Mouse (Mus musculus) macrophage (primary cell): ENCODE data around the gene Hoxa4. TPM values are rescaled to one million over a fixed set of nuclear protein-coding genes. Genes with fewer than 3 reads are reported as not detected.

Experiments used
- H3K27ac ChIP-seq: fragments of 350-480 bp; formaldehyde crosslinking; 2 replicates; pipeline ENCODE4 v1.9.0; 2021
- H3K36me3 ChIP-seq: fragments of 350-480 bp; formaldehyde crosslinking; 2 replicates; pipeline ENCODE4 v1.9.0; 2021; ENCODE audit errors: inconsistent target
- H3K4me3 ChIP-seq: fragments of 350-480 bp; formaldehyde crosslinking; 2 replicates; pipeline ENCODE4 v1.9.0; 2021; ENCODE audit errors: inconsistent target
- H3K79me2 ChIP-seq: fragments of 350-480 bp; formaldehyde crosslinking; 2 replicates; pipeline ENCODE4 v1.9.0; 2021; ENCODE audit errors: inconsistent target
- WGBS: methylation state at CpG from one replicate; pipeline ENCODE4 v1.1.7; 2026; ENCODE audit warnings: inconsistent platforms; ENCODE audit not compliant: missing documents; 5-methylcytosine and 5-hydroxymethylcytosine counted together
- polyA plus RNA-seq: library from polyadenylated mRNA; stranded (reverse); fragments of 250-400 nt; gene quantifications from 3 replicates; pipeline ENCODE4 v1.2.4, GENCODE M21; 2018; ENCODE audit warnings: inconsistent platforms

The Hoxa4 gene
- polyA plus RNA-seq, 1 experiment from 2014 or later: 0.34 TPM

DNA sequence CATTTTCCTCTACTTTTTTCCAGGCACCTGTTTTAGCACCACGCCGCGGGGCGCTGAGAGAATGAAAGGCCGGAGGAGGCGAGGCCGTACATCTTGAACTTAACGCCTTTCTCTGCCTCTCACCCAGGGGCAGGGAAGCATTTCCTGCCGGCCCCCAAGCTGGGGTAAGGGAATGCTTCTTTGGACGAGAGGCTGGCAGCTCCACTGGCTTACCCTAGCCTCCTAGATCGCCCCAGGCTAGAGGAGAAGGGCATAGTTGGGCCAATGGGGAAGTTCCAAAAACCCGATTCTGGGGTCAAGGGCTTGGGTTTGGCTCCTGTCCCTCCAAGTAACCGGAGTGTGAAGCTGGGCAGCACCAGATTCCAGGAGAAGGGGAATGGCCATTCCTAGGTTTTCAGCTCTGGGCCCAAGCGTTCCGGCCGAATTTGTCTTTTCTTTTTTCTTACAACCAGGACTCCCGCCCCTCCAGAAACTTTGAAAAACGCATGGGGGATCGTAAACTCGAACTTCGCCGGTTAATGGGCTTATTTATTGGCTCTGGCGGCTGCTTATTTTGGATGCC, 41.5 kb upstream of the Hoxa4 start:
- Histone ChIP-seq H3K4me3 (no peak overlapping the region), H3K27ac (no peak overlapping the region), H3K36me3 (no peaks in the 10 kb centered on the region), H3K79me2 (no peaks in the 10 kb centered on the region)
- WGBS: 10% methylated on average over 23 of the region's 23 CpGs

DNA sequence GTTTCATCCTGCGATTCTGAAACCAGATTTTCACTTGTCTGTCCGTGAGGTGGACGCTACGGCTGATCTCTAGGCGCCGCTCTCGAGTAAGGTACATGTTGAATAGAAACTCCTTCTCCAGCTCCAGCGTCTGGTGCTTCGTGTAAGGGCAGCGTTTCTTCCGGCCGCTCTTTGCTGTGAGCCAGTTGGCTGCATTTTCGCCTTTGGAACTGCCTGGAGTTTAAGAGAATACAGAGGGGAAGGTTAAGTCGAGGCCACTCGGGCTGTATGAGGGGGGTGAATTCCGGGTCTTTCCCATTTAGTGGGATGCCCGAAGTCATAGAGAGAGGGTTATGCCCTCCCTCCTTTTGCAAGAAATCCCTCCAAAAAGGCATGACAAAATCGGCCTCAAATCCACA, 41.0 kb upstream of the Hoxa4 start:
- Histone ChIP-seq H3K27ac (no peak overlapping the region), H3K79me2 (no peaks in the 10 kb centered on the region), H3K36me3 (no peaks in the 10 kb centered on the region), H3K4me3 (no peak overlapping the region)
- WGBS: 2% methylated on average over 18 of the region's 18 CpGs

DNA sequence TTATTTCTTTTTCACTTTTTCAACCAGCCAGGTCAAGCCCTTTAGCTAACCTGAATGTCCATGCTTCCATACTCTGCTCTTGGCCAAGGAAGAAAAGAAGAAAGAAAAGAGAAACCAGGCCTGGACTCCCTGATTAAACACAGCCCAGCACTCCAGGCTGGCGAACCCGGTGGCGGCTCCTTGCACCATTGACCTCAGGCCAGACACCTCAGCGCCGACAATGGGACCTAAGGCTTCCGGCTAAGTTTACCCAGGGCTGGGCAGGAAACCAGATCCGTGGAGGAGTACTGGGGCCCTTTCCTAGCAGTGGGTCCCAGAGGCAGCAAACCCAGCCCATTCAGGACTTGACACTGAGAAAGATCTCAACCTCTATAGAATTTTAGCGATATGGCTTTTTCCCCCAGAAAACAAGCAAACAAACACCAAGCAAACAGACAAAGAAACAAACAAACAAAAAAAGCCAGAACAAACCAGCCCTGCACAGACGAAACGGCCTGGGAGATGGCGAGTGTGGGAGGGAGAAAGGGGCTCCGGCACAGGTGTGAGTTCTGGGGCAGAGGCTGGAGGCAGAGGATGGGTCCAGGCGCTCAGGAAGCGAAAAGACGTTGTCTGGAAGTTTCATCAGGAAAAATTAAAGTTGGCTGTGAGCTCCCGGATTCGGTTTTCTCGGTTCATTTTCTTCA, 40.5 kb upstream of the Hoxa4 start:
- no peak overlapping the region for H3K4me3 ChIP-seq
- H3K36me3 ChIP-seq: no peaks in the 10 kb centered on the region
- no peaks in the 10 kb centered on the region for H3K79me2 ChIP-seq
- WGBS: 3% methylated on average over 18 of the region's 18 CpGs
- no peak overlapping the region for H3K27ac ChIP-seq

DNA sequence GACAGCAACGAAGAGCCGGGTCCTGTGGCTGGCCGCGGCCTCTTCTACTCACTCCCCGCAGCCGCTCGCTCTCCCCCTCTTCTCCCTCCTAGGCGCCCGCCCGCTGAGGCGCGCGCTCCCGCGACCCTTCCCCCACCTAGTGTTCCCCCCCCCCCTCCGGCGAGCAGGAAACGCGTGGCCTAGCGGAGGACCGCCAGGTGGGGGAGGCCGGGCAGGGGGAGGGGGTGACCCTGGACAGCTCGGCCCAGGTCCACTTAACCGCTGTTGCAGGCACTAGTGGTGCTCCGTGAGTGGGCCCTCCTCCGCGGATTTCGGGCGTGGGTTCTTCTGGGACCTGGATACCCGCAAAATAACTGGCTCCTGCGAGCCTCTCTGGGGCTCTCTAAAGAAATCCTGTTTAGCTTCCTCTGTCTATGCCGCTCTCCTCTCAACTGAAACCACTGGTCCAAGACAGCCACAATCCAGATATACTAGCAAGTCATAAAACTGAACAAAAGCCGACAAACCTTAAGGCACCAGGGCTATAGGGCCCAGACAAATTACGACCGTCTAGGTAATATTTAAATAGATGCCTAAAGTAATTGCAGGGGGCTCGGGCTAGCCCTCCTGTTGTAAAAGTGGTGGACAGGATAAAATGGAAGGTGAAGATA, 39.1 kb upstream of the Hoxa4 start, which contains the start of gene Hoxa9:
TSS of gene Hoxa9 (minus strand) at position 574 of the 650 bp plus-strand sequence.
- Histone ChIP-seq H3K27ac (no peak within 1 kb of the TSS), H3K4me3 (no peak within 1 kb of the TSS), H3K79me2 (no peaks in the 10 kb centered on the region), H3K36me3 (no peaks in the 10 kb centered on the region)
- WGBS: 3% methylated on average over 28 of the region's 36 CpGs

DNA sequence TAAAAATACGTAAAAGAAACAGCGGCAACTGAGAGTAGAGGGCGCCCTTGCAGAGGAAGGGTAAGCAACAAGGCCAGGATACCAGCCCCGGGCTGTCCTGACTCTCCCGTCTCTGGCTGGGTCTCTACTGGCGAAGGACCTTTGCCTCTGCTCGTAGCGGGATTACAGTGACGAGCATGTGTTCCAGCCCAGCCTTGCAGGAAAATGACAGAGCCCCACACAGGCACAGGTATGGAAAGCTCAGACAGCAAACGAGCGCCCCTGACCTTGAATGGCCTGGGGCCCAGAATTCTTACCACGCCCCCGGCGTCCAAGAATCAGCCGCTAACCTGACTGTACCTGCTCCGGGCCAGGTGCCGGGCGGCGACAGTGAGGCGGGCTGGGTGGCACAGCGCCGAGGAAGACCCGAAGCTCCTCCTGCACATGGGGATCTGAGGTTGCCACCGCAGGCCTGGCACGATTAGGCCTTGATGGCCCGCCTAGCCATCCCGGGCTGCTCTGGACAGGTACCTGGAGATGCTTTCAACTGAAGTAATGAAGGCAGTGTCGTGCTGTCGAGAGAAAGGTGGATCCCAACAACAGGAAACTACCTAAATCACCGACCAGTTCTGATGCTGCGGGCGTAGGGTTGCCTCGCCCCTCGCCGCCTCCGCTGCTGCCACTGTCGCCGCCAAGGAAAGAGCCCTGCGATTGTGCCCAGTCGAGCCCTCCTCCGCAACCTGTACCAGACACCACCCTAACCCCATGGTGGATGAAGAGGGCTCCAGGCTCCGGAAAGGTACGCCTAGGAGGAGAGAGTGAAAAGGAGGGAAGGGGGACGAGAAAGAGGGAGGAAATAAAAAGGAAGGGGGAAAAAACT, 38.2 kb upstream of the Hoxa4 start:
- Histone ChIP-seq H3K79me2 (no peaks in the 10 kb centered on the region), H3K4me3 (no peak overlapping the region)
- 5% methylated on average over 41 of the region's 44 CpGs for WGBS

DNA sequence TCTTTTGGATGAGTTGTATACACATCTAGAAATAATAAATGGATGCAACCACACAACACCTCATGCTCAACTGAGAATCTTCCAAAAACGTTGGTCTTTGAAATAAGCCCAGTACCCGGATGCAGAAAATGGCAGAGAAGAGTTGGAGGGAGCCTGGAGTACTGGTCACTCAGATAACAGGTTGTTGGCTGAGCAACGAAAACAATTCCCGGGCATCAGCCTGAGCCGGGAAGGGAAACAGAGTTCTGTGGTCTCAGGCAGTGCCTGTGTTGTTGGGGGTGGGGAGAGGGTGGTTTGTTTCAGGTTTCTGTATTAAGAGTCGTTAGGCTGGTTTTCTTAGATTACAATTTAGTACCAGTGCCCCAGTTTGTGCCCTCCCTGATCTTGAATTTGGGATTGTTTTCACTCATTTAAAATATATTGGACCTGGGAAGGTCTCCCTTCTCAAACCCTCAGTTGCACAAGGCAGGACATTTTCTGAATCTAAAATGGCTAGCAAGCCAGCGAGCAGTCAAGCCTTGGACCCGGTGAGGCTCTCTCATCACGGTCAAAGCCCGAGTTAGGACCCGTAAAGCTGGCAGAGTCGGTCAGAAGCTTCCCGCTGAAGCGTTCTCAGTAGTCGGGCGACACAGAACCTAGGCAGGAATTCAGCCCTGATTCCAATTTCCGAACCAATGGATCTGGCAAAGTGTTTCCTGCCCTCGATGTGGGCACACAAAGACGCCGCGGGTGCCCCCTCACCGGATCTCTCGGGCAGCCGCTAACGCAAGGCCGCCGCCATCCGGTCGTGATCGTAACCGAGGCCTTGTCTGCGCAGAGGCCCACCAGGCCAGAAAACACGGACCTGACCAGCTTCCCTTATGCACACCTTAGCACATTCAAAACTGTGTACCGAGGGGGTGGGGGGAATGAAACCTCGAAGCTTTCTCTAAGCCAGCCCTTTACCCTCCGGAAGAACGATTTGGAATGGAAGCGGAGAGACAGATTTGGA, 37.2 kb upstream of the Hoxa4 start:
- WGBS: 6% methylated on average over 38 of the region's 38 CpGs
- Histone ChIP-seq H3K36me3 (no peaks in the 10 kb centered on the region), H3K79me2 (no peaks in the 10 kb centered on the region), H3K27ac (no peak overlapping the region), H3K4me3 (no peak overlapping the region)

More for the DNA sequence above, 38.2 kb upstream of the Hoxa4 start:
- no peaks in the 10 kb centered on the region for H3K36me3 ChIP-seq
- no peak overlapping the region for H3K27ac ChIP-seq

DNA sequence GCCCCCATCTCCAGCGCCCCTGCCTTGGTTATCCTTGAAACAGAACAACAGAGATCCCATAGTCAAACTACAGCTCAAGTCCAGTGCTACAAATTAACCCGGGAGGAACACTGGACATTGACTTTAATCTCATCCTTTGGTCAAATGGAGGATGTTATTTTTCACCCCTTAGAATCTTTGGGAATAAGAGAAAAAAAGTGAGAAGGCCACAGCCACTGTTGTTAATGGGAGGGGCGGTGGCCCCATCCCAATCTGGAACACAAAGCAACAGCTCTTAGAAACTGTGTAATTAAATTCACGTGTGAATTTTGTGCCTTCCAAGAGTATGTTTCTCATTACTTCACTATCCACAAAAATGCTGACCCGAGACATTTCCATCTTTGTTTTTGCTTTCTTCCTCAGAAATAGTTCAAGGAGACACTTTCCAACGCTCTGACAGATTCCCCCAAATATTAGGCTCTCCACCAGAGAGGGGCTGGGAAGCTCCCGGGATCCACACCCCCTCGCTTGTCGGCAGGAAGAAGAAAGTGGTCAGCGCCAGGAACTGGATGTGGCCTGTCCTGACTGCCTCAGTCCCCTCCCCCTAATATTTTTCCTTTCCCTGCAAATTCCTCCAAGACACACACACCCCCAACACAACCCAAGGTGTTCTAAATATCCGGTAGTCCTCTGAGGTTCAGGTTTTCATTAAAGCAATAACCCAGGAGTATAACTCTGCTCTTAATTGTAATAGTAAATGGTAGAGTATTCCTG, 36.1 kb upstream of the Hoxa4 start:
- WGBS: 36% methylated on average over 11 of the region's 11 CpGs
- Histone ChIP-seq H3K36me3 (no peaks in the 10 kb centered on the region), H3K27ac (no peak overlapping the region), H3K79me2 (no peaks in the 10 kb centered on the region), H3K4me3 (no peak overlapping the region)

DNA sequence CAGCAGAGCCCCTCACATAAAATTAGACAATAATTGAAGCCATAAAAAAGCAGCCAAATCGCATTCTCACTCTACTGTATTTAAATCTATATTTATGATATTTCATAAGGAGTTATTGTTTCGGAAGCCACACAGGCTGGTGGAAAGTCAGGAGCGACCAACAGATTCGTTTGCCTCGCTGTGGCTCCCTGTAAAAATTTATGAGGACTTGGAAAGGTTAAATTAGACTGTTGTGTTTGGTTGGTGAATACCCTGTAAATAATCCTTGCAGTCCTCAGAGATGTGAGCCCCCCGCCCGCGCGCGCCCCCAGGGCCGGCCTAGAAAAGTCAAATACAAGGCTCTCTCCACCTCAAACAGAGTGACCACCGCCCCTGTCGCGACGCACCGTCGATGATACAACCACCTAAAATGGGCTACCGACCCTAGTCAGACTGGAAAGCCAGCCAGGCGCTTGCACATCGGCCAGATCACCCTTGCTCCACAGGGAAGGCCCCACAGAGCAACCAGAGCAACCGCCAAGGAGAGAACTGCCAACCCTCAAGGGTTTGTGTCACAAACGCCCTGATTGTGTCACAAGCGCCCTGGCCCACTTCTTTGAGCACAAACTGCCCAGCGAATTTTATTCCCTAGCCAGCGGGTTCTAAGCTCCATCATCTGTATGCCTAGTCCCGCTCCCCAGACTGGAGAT, 35.2 kb upstream of the Hoxa4 start:
- Histone ChIP-seq H3K36me3 (no peaks in the 10 kb centered on the region), H3K4me3 (no peak overlapping the region), H3K79me2 (no peaks in the 10 kb centered on the region), H3K27ac (no peak overlapping the region)
- WGBS: 9% methylated on average over 26 of the region's 26 CpGs

DNA sequence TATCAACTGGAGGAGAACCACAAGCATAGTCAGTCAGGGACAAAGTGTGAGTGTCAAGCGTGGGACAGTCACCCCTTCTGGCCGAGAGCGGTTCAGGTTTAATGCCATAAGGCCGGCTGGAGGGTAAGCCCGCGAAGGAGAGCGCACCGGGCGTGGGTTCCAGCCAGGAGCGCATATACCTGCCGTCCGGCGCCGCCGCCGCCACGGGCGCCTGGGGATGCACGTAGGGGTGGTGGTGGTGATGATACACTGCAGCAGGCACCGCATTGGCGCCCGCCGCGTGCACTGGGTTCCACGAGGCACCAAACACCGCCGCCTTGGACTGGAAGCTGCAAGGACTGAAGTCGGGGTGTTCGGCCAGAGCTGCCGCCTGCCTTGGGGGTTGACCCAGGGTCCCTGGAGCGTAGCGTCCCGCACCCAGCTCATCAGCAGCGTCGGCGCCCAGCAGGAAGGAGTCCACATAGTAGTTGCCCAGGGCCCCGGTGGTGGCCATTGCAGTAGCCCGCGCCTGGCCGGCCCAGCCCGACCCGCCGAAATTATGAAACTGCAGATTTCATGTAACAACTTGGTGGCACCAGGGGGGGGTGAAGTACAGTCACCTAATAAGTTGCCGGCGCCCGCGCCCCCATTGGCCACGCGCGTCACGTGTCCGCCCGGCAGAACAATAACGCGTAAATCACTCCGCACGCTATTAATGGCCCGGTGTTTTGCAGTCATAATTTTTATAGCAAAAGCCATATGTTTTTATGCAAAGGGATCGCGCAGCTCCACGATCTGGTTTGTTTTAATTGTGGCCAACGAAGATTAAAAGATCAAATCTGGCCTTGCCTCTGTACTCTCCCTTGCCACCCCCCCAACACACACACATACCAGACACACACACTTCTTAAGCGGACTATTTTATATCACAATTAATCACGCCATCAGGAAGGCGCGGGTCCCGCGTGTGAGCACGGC, 34.3 kb upstream of the Hoxa4 start:
- WGBS: under 1% methylated on average over 66 of the region's 69 CpGs
- Histone ChIP-seq H3K79me2 (no peaks in the 10 kb centered on the region), H3K36me3 (no peaks in the 10 kb centered on the region), H3K27ac (no peak overlapping the region), H3K4me3 (no peak overlapping the region)

DNA sequence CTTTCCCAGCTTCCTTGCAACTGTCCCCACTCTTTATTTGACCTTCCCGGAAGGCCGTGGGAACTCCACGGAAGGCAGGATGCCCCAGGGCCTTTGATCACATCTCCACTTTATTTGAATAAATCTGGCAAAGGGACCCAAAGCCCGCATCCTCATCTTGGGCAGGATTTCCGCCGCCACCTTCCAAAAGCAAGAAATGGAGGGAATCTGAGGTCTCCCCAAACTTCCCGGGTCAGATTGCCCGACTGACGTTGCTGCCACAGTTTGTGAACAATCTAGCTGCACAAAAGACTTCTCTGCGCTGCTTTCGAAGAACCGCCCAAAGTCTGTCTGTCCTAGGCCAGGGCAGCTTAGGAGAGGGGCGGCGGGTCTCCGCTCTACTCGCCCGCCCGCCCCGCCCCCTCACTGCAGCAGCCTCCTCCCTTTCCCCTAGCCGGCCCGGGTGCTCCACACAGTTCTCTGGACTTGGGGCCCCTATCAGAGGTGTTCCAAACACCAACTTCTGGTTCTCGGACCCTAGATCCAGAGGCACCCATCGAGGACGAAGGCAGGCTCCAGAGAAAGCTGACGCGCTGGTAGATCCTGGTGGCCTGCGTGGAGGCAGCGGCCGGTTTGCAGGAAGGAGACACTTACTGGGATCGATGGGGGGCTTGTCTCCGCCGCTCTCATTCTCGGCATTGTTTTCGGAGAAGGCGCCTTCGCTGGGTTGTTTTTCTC, 33.5 kb upstream of the Hoxa4 start:
- Histone ChIP-seq H3K36me3 (no peaks in the 10 kb centered on the region), H3K4me3 (no peak overlapping the region), H3K27ac (no peak overlapping the region), H3K79me2 (no peaks in the 10 kb centered on the region)
- WGBS: 2% methylated on average over 31 of the region's 36 CpGs

DNA sequence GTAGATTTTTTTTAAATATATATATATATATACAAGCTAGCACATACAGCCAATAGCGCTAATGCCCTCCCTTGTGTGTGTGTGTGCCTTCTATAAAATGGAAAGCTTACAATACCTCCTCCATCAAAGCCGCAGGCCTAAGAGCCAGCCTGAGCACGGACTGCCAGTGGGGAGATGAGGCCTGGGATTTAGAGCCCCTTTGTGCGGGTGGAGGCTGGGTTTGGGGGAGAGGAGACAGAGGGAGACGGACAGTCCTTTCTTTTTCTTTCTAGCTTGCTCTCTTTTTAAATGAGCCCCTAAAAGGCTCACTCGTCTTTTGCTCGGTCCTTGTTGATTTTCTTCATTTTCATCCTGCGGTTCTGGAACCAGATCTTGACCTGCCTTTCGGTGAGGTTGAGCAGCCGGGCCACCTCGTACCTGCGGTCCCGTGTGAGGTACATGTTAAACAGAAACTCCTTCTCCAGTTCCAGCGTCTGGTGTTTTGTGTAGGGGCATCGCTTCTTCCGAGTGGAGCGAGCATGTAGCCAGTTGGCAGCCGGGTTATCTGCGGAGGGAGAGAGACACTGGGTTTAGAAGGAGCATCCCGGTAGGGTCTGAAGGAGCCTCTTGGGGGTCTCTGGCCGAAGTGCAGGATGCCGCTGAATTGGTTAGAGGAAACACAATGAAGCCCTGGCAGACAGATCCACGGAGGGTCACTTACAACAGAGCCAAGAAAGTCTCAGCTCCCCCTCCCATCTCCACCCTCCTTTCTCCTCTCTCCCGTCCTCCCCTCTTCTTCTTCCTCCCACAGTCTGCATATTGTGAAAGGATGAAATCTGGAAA, 32.6 kb upstream of the Hoxa4 start:
- no peaks in the 10 kb centered on the region for H3K36me3 ChIP-seq
- 15% methylated on average over 20 of the region's 24 CpGs for WGBS
- no peak overlapping the region for H3K4me3 ChIP-seq
- no peaks in the 10 kb centered on the region for H3K79me2 ChIP-seq
- no peak overlapping the region for H3K27ac ChIP-seq
